Mouse (Mus musculus): ENCODE data around the gene Gsto2.

- no peak for TF ChIP-seq POLR2A (IDR thresholded peaks at IDR 0.05; ENCODE audit: borderline replicate concordance, control insufficient read depth, low read depth, low read length)
- no peak for TF ChIP-seq CTCF (IDR thresholded peaks at IDR 0.05; ENCODE audit: control insufficient read depth, insufficient read depth, low read length)
These were observed 20.6 kb downstream of the Gsto2 start for GRCm38 (mm10) chr19:47885886-47886285.
